Mouse (Mus musculus) megakaryocyte, embryonic 14.5 days (primary cell): Measurements from ENCODE around the gene Syt16. TPM values are rescaled to one million over a fixed set of nuclear protein-coding genes. Genes with fewer than 3 reads are reported as not detected.

Experiments
- H3K27me3 ChIP-seq: replicated peaks from 2 replicates; pipeline ENCODE3; 2012; ENCODE audit warnings: inconsistent platforms
- H3K36me3 ChIP-seq: replicated peaks from 2 replicates; pipeline ENCODE3; 2012; ENCODE audit warnings: low read length, inconsistent platforms, mixed read lengths
- H3K4me1 ChIP-seq: 2 replicates; pipeline ENCODE4 v1.6.1; 2012; ENCODE audit warnings: inconsistent platforms
- H3K4me3 ChIP-seq: replicated peaks from 2 replicates; pipeline ENCODE3; 2012; ENCODE audit warnings: moderate library complexity, mild to moderate bottlenecking, inconsistent platforms
- H3K9me3 ChIP-seq: 2 replicates; pipeline ENCODE4 v1.6.1; 2012; ENCODE audit warnings: inconsistent platforms
- FLI1 ChIP-seq: IDR thresholded peaks from 2 replicates; pipeline ENCODE4 v1.6.1; 2012; ENCODE audit warnings: low read length, inconsistent platforms, mixed read lengths
- GATA1 ChIP-seq: IDR thresholded peaks from 3 replicates; pipeline ENCODE4 v1.6.1; 2012; ENCODE audit warnings: mixed read lengths, low read length, inconsistent platforms, borderline replicate concordance
- polyA plus RNA-seq: library from polyadenylated mRNA; stranded (reverse); fragments of >175 nt; gene quantifications from 2 replicates; pipeline ENCODE4 v1.2.3, GENCODE M21; 2012; ENCODE audit warnings: low replicate concordance; ENCODE audit not compliant: insufficient read depth

Gene Syt16
- 0.10 TPM in 1 of 2 replicates, not detected in the other for polyA plus RNA-seq

GRCm38 (mm10) chr12:73997297-73998127 is at the start of gene Syt16:
Gene Syt16, plus strand, starts transcription at chr12:73997661.
- H3K27me3 ChIP-seq = peaks cover 61% of the 10 kb centered on the region
- peaks cover 13% of the 10 kb centered on the region for H3K9me3 ChIP-seq
- H3K4me1 ChIP-seq = peaks cover 12% of the 10 kb centered on the region
- H3K4me3 ChIP-seq = peak within 1 kb of the TSS; percentile 89
- no peaks in the 10 kb centered on the region for H3K36me3 ChIP-seq
- TF ChIP-seq GATA1 = no peak
- no peak for TF ChIP-seq FLI1

DNA sequence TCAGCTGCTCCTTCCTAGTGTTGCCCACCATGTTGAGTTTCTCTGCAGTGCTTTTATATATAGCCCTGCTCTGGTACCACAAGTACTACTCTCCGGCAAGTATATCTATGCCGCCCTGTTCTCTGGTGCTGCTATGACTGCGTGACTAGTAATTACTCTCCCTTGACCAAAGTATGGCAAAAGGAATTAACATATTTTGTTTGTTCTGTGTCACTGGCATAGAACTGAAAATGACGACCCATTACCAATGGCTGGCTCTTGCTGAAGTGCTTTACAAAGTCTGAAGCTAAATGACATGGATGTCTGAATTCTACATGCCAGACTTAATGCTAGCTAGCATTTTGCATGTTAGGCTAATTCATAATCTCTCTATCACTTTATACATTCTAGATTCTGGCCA is 49.0 kb upstream of the Syt16 start:
- TF ChIP-seq GATA1 (no peak), FLI1 (no peak)
- H3K36me3 ChIP-seq = peaks cover 49% of the 10 kb centered on the region
- no peaks in the 10 kb centered on the region for H3K9me3 ChIP-seq
- peak overlapping the region; percentile 91 for H3K4me3 ChIP-seq
- peaks cover 18% of the 10 kb centered on the region for H3K4me1 ChIP-seq
- H3K27me3 ChIP-seq = no peaks in the 10 kb centered on the region

GRCm38 (mm10) chr12:73949318-73950058 is 48.0 kb upstream of the Syt16 start:
- no peaks in the 10 kb centered on the region for H3K9me3 ChIP-seq
- H3K4me1 ChIP-seq = peaks cover 29% of the 10 kb centered on the region
- H3K27me3 ChIP-seq = no peaks in the 10 kb centered on the region
- H3K36me3 ChIP-seq = peaks cover 39% of the 10 kb centered on the region
- TF ChIP-seq GATA1 = no peak
- no peak for TF ChIP-seq FLI1
- peak overlapping the region; percentile 91 for H3K4me3 ChIP-seq

DNA sequence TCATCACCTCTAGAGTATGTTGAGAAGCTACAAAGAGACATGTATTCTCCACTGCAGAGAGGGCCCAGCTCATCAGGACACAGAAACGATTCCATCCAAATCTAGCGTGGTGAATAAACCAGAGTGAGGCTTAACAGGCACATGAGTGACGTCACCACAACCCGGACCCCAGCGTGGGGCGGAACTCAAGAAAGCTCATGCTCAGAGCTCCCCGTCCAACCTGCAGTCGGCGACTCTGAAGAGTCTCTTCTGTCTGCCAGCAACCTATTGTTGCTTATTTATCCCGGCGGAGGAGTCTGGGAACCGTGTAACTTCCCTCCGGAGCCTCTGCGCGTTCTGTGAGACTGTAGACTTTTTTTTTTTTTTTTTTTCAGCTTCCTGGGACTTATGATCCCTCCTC is 44.6 kb upstream of the Syt16 start:
- TF ChIP-seq GATA1 (no peak), FLI1 (no peak)
- peaks cover 39% of the 10 kb centered on the region for H3K4me1 ChIP-seq
- H3K27me3 ChIP-seq = no peaks in the 10 kb centered on the region
- no peak overlapping the region for H3K4me3 ChIP-seq
- peaks cover 17% of the 10 kb centered on the region for H3K36me3 ChIP-seq
- H3K9me3 ChIP-seq = no peaks in the 10 kb centered on the region

DNA sequence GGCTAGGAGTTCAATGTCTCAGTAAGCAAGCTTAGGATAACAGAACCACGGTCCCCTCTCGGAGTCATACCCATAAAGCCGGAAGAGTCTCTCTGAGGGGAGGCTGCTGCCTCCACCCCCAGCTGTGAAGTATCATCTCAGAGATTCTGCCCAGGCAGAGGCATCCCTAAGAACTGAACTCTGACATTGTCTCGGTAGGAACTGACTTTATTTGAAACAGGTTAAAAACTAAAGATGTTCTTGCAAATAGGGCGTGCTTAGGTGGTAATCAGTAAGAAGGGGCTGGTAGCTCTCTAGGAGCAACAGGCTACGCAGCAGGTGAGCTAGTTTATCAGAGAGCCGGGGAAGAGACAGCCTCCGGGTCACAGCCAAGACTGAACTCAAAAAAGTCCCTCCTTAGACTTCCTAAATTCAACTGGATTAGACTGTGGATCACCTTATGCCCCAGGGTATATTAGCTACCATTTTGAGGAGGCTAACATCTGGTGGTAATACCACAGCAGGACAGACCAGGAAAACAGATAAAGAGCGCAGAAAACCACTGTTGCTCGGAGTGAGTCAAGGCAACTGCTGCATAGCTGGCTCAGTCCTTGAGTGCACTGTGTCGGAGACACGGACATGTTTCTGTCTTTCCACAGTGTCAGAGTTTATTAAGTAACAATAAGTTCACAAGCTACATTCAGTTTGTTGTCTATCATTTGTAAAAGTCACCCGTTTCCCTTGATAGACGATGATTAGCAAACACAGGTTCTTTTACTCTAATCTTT is 43.9 kb upstream of the Syt16 start:
- Histone ChIP-seq H3K4me3 (peak overlapping the region; percentile 81), H3K9me3 (no peaks in the 10 kb centered on the region)

DNA sequence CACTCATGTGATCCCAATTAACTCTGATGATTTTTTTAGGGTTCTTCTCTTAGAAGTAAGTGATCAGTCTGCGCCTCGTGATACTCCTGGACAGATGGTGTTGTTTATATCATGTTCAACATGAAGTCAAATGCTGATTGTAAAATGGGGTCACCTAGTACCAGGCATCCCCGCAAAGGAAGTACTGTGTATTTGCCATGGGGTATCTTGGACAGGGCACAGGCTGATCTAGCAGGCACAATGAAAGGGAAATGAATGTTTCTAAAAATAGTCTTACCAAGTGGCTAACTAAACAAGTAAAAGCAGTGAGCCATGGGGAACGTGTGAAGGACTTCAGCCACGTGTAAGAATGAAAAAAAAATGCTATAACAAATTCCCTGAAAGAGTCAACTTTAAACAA is 42.7 kb upstream of the Syt16 start:
- H3K36me3 ChIP-seq = peaks cover under 1% of the 10 kb centered on the region
- H3K4me1 ChIP-seq = peaks cover 39% of the 10 kb centered on the region
- no peaks in the 10 kb centered on the region for H3K9me3 ChIP-seq
- peak overlapping the region; percentile 67 for H3K4me3 ChIP-seq
- TF ChIP-seq GATA1 (no peak), FLI1 (no peak)
- no peaks in the 10 kb centered on the region for H3K27me3 ChIP-seq

More for the DNA sequence above, 43.9 kb upstream of the Syt16 start:
- no peaks in the 10 kb centered on the region for H3K27me3 ChIP-seq
- peaks cover 39% of the 10 kb centered on the region for H3K4me1 ChIP-seq
- H3K36me3 ChIP-seq = peaks cover 12% of the 10 kb centered on the region
- TF ChIP-seq GATA1 = peak; percentile 51; the same call in 1 of the 3 replicates
- no peak for TF ChIP-seq FLI1

DNA sequence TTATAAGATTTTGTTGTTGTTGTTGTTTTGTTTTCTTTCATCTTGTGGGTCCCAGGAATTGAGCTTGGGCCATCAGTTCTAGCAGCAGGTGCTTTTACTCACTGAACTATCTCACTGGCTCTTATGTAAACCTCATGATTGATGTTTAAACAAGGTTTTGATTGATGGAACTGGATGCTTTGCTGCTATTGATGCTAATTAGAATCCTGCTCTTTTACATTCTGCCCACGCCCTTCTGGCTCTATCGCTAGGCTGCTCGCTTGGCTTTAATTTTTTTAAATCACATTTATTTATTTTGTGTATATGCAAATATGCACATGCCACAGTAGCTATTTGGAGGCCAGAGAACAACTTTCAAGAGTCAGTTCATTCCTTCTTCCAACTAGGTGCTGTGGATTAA is 39.8 kb upstream of the Syt16 start:
- Histone ChIP-seq H3K4me1 (peaks cover 47% of the 10 kb centered on the region), H3K4me3 (no peak overlapping the region), H3K9me3 (no peaks in the 10 kb centered on the region), H3K36me3 (no peaks in the 10 kb centered on the region), H3K27me3 (no peaks in the 10 kb centered on the region)
- no peak for TF ChIP-seq GATA1
- TF ChIP-seq FLI1 = no peak

GRCm38 (mm10) chr12:73958830-73959229 is 38.6 kb upstream of the Syt16 start:
- H3K4me3 ChIP-seq = no peak overlapping the region
- H3K36me3 ChIP-seq = no peaks in the 10 kb centered on the region
- TF ChIP-seq GATA1 = no peak
- no peak for TF ChIP-seq FLI1
- H3K27me3 ChIP-seq = no peaks in the 10 kb centered on the region
- H3K4me1 ChIP-seq = peaks cover 40% of the 10 kb centered on the region
- H3K9me3 ChIP-seq = no peaks in the 10 kb centered on the region
